Mouse (Mus musculus) embryonic facial prominence, embryonic 14.5 days (tissue): ENCODE data around the gene Msh6. TPM values are rescaled to one million over a fixed set of nuclear protein-coding genes. Genes with fewer than 3 reads are reported as not detected.
"Not testable (repeated sequence)": the region's sequence is repeated elsewhere in the genome, so short reads cannot be mapped to it uniquely, and the experiment has no call there.

Experiments
- ATAC-seq: fragments of 200-750 bp; cut with Nextera tagmentation; 2 replicates; pipeline ENCODE4 v1.8.0; 2017; ENCODE audit warnings: low read depth, moderate number of reproducible peaks, moderate TSS enrichment
- DNase-seq: peaks from one replicate; pipeline ENCODE4 v3.0.0-alpha.2; 2015; ENCODE audit warnings: low spot score
- H3K27ac ChIP-seq: fragments of 300-500 bp; sonication (generic); replicated peaks from 2 replicates; pipeline ENCODE4 v1.5.1; 2014; ENCODE audit warnings: low read depth, mild to moderate bottlenecking, low read length, moderate library complexity
- H3K27me3 ChIP-seq: fragments of 300-500 bp; sonication (generic); replicated peaks from 2 replicates; pipeline ENCODE4 v1.6.1; 2014; ENCODE audit warnings: low read length; ENCODE audit not compliant: control insufficient read depth, insufficient read depth
- H3K36me3 ChIP-seq: fragments of 300-500 bp; sonication (generic); 2 replicates; pipeline ENCODE4 v1.6.1; 2014; ENCODE audit warnings: low read length, mixed read lengths; ENCODE audit not compliant: control insufficient read depth, insufficient read depth
- H3K4me1 ChIP-seq: fragments of 300-500 bp; sonication (generic); 2 replicates; pipeline ENCODE4 v1.6.1; 2014; ENCODE audit warnings: antibody characterized with exemption, low read length; ENCODE audit not compliant: control insufficient read depth, insufficient read depth
- H3K4me2 ChIP-seq: fragments of 300-500 bp; sonication (generic); 2 replicates; pipeline ENCODE4 v1.6.1; 2014; ENCODE audit warnings: low read depth, mild to moderate bottlenecking, low read length, moderate library complexity, mixed read lengths
- H3K4me3 ChIP-seq: fragments of 300-500 bp; sonication (generic); 2 replicates; pipeline ENCODE4 v1.5.1; 2014; ENCODE audit warnings: low read depth, mild to moderate bottlenecking, low read length
- H3K9ac ChIP-seq: fragments of 300-500 bp; sonication (generic); 2 replicates; pipeline ENCODE4 v1.6.1; 2014; ENCODE audit warnings: low read depth, mild to moderate bottlenecking, low read length, moderate library complexity, mixed read lengths
- H3K9me3 ChIP-seq: fragments of 300-500 bp; sonication (generic); 2 replicates; pipeline ENCODE4 v1.6.1; 2016; ENCODE audit warnings: low read length; ENCODE audit not compliant: control insufficient read depth
- WGBS: fragments of 180-500 bp; shearing (Covaris S2); extraction: QIAGEN DNeasy Blood & Tissue Kit; methylation state at CpG from one replicate; pipeline ENCODE4 v1.1.7; 2014; 5-methylcytosine and 5-hydroxymethylcytosine counted together
- polyA plus RNA-seq: library from polyadenylated mRNA; unstranded; fragments of >200 nt; fragmentation: Nextera tagmentation; extraction: Ambion mirVana; gene quantifications from 2 replicates; pipeline ENCODE4 v1.2.1, GENCODE M21; 2014

Msh6 gene
- polyA plus RNA-seq, 1 experiment from 2014 or later = 38.5 TPM

DNA sequence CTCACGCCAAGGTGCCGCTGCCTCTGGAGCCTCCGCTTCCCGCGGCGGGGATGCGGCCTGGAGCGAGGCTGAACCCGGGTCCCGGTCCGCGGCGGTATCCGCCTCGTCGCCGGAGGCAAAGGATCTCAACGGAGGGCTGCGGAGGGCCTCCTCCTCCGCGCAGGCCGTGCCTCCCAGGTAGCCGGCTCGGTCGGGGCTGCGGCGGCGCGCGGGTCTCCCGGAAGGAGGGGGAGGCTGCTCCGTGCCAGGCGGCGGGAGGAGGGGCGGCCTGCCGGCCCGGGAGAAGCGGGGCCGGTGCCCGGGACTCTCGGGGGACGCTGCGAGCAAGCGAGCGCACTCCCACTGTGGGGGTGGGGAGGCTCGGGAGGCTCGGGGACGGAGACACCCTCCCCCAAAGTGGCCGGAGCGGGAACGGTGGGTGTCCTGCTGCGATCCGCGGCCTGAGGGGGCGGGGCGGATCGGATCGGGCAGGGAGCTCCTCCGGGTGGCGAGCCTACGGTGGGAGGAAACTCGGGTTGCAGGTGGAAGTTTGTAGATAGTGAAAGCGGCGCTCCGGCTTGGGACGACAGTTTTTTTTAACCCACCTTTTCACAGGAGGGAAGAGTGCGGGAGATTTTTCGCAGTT, 479 bp downstream of the Msh6 start:
- DNase-seq = peak; percentile 54
- H3K4me3 ChIP-seq = peak overlapping the region; percentile 98

DNA sequence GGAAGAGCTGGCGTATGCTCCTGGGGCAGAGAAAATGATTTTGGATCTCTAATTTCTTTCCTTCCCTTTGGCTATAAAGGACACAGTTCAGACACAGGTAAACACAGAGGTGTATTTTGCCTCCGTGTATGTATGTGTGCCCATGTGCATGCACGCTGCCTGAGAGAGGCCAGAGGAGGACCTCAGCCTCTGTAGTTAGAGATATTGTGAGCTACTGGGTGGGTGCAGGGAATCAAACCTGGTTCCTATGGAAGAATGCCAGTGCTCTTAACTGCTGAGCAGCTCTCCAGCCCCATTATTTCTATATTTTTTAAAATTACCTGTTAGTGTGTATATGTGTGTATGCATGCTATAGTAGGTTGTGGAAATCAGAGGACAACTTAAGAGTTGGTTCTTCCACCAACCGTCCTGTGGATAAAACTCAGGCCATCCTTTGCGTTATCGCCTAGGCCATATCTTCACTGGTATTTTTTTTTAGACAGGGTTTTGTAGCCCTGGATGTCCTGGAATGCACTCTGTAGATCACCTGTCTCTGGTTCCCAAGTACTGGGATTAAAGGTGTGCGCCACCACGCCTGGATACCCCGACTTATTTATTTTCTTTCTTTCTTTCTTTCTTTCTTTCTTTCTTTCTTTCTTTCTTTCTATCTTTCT, 1.4 kb downstream of the Msh6 start:
- Histone ChIP-seq H3K27me3 (no peaks in the 10 kb centered on the region), H3K4me3 (peak overlapping the region; percentile 98), H3K36me3 (peaks cover 16% of the 10 kb centered on the region), H3K9me3 (no peaks in the 10 kb centered on the region), H3K4me1 (peaks cover 15% of the 10 kb centered on the region), H3K27ac (no peak overlapping the region), H3K9ac (peak overlapping the region; percentile 91), H3K4me2 (peak overlapping the region; percentile 75)
- DNase-seq (no peak), ATAC-seq (no peak)
- 77% methylated on average over 9 of the region's 9 CpGs for WGBS

More for the DNA sequence above, 479 bp downstream of the Msh6 start:
- WGBS = 0% methylated on average over 15 of the region's 68 CpGs
- peaks cover 9% of the 10 kb centered on the region for H3K36me3 ChIP-seq
- peak; percentile 42 for ATAC-seq
- peak overlapping the region; percentile 90 for H3K27ac ChIP-seq
- no peaks in the 10 kb centered on the region for H3K9me3 ChIP-seq
- peaks cover 15% of the 10 kb centered on the region for H3K4me1 ChIP-seq
- peak overlapping the region; percentile 91 for H3K9ac ChIP-seq
- peak overlapping the region; percentile 75 for H3K4me2 ChIP-seq
- H3K27me3 ChIP-seq = no peaks in the 10 kb centered on the region

DNA sequence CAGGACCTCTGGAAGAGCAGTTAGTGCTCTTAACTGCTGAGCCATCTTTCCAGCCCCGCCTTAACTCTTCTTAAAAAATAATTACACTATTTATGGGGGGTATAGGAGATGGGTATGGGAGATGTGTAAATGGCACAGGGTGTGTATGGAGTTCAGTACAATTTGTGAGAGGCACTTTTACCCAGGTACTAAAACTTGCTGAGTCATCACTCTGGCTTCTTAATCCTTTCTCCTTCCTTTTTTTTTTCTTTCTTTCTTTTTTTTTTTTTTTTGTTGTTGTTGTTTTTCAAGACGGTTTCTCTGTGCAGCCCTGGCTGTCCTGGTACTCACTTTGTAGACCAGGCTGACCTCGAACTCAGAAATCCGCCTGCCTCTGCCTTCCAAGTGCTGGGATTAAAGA, 2.1 kb downstream of the Msh6 start:
- not testable (repeated sequence) for DNase-seq, H3K4me2 ChIP-seq, ATAC-seq, H3K9ac ChIP-seq, H3K9me3 ChIP-seq, H3K4me3 ChIP-seq, H3K27me3 ChIP-seq, H3K27ac ChIP-seq
- H3K36me3 ChIP-seq = peaks cover 19% of the 10 kb centered on the region
- peaks cover 15% of the 10 kb centered on the region for H3K4me1 ChIP-seq
- 90% methylated on average over 4 of the region's 4 CpGs for WGBS

DNA sequence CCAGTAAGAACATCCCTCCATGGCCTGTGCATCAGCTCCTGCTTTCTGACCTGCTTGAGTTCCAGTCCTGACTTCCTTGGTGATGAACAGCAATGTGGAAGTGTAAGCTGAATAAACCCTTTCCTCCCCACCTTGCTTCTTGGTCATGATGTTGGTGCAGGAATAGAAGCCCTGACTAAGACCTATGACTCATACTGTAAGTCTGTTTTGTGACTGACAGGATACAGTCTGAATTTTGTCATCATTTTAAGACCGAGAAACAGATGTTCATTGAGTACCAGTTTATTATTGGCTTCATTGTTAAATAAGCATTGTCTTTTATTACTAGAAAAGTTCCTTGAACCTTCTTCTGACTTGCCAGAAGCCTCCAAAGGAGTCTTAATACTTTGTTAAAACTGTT, 4.8 kb downstream of the Msh6 start:
- 73% methylated on average over 1 of the region's 1 CpGs for WGBS
- H3K4me2 ChIP-seq, H3K27me3 ChIP-seq, H3K9ac ChIP-seq, ATAC-seq, H3K4me3 ChIP-seq, H3K9me3 ChIP-seq, H3K27ac ChIP-seq, DNase-seq, H3K4me1 ChIP-seq: not testable (repeated sequence)
- peaks cover 35% of the 10 kb centered on the region for H3K36me3 ChIP-seq

DNA sequence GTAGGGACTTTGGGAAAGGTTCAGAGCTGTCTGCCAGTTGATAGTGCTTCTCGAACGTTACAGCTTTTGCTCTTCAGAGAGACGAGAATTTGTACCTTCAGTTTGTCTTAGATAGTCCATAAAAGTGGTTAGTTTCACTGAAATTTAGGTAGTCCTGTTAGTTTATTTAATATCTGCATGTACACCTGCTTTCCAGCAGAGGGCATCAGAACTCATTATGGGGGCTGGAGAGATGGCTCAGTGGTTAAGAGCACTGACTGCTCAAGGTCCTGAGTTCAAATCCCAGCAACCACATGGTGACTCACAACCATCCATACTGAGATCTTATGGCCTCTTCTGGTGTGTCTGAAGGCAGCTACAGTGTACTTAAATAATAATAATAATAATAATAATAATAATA, 7.2 kb downstream of the Msh6 start:
- 94% methylated on average over 3 of the region's 3 CpGs for WGBS
- H3K27me3 ChIP-seq = no peaks in the 10 kb centered on the region
- H3K27ac ChIP-seq = no peak overlapping the region
- no peak overlapping the region for H3K4me3 ChIP-seq
- no peaks in the 10 kb centered on the region for H3K9me3 ChIP-seq
- H3K4me2 ChIP-seq = no peak overlapping the region
- ATAC-seq = no peak
- DNase-seq = no peak
- no peak overlapping the region for H3K9ac ChIP-seq
- peaks cover 59% of the 10 kb centered on the region for H3K36me3 ChIP-seq
- no peaks in the 10 kb centered on the region; the same call in 1 of the 2 replicates for H3K4me1 ChIP-seq

DNA sequence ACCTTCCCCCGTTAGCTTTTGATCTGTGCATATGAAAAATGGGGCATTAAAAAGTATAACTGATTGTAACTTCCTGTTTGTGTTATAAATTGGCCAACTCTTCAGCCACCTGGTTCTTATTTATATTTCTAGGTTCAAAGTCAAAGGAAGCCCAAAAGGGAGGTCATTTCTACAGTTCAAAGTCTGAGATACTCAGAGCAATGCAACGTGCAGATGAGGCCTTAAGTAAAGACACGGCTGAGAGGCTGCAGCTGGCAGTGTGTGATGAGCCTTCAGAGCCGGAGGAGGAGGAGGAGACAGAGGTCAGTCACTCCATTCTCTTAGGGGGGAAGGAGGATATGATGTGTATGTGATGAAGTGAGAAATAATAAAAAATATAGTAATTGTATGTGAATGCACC, 8.5 kb downstream of the Msh6 start:
- 46% methylated on average over 4 of the region's 4 CpGs for WGBS
- DNase-seq = no peak
- Histone ChIP-seq H3K4me3 (no peak overlapping the region), H3K9ac (no peak overlapping the region), H3K27me3 (no peaks in the 10 kb centered on the region), H3K9me3 (no peaks in the 10 kb centered on the region), H3K4me1 (no peaks in the 10 kb centered on the region), H3K36me3 (peaks cover 63% of the 10 kb centered on the region), H3K27ac (no peak overlapping the region), H3K4me2 (no peak overlapping the region)
- ATAC-seq = no peak

DNA sequence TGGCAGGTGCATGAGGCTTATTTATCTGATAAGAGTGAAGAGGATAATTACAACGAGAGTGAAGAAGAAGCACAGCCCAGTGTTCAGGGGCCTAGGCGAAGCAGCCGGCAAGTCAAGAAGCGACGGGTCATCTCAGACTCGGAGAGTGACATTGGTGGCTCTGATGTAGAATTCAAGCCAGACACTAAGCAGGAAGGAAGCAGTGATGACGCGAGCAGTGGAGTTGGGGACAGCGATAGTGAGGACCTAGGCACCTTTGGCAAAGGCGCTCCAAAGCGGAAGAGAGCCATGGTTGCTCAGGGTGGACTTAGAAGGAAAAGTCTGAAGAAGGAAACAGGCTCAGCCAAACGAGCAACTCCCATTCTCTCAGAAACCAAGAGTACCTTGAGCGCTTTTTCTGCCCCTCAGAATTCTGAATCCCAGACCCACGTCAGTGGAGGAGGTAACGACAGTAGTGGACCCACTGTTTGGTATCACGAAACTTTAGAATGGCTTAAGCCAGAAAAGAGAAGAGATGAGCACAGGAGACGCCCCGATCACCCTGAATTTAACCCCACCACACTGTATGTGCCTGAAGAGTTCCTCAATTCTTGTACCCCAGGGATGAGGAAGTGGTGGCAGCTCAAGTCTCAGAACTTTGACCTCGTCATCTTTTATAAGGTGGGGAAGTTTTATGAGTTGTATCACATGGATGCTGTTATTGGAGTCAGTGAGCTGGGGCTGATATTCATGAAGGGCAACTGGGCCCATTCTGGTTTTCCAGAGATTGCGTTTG, 9.8 kb downstream of the Msh6 start:
- H3K27me3 ChIP-seq = no peaks in the 10 kb centered on the region
- ATAC-seq (no peak), DNase-seq (no peak)
- no peak overlapping the region for H3K27ac ChIP-seq
- H3K4me2 ChIP-seq = no peak overlapping the region
- H3K9me3 ChIP-seq = no peaks in the 10 kb centered on the region
- H3K36me3 ChIP-seq = peaks cover 76% of the 10 kb centered on the region
- H3K4me3 ChIP-seq = no peak overlapping the region
- WGBS = 94% methylated on average over 20 of the region's 20 CpGs
- H3K4me1 ChIP-seq = no peaks in the 10 kb centered on the region
- no peak overlapping the region for H3K9ac ChIP-seq

DNA sequence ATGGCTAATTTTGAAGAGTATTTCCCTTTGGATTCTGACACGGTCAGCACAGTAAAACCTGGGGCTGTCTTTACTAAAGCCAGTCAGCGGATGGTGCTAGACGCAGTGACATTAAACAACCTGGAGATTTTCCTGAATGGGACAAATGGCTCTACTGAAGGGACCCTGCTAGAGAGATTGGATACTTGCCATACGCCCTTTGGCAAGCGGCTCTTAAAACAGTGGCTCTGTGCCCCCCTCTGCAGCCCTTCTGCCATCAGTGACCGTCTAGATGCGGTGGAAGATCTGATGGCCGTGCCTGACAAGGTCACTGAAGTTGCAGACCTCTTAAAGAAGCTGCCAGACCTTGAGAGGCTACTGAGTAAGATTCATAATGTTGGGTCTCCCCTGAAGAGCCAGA, 11.1 kb downstream of the Msh6 start:
- peaks cover 85% of the 10 kb centered on the region for H3K36me3 ChIP-seq
- H3K27me3 ChIP-seq = no peaks in the 10 kb centered on the region
- H3K9me3 ChIP-seq = no peaks in the 10 kb centered on the region
- H3K27ac ChIP-seq = no peak overlapping the region
- no peak overlapping the region for H3K9ac ChIP-seq
- no peak for DNase-seq
- no peak overlapping the region for H3K4me3 ChIP-seq
- WGBS = 86% methylated on average over 8 of the region's 8 CpGs
- H3K4me1 ChIP-seq = no peaks in the 10 kb centered on the region
- H3K4me2 ChIP-seq = no peak overlapping the region
- ATAC-seq = no peak
